Mouse (Mus musculus) splenic B cell, adult 2 months (primary cell): ENCODE data around the gene Akna.

ENCODE experiments used
- DNase-seq: peaks from one replicate; pipeline ENCODE4 v3.0.0-alpha.2; 2011; ENCODE audit warnings: low read depth, low spot score
- H3K27me3 ChIP-seq: 2 replicates; pipeline ENCODE4 v1.6.1; 2012; ENCODE audit warnings: mild to moderate bottlenecking, low read length, moderate library complexity, mixed read lengths; ENCODE audit not compliant: control insufficient read depth, poor library complexity, insufficient read depth, severe bottlenecking
- H3K36me3 ChIP-seq: 2 replicates; pipeline ENCODE4 v1.6.1; 2012; ENCODE audit warnings: mild to moderate bottlenecking, low read length, moderate library complexity, mixed read lengths; ENCODE audit not compliant: control insufficient read depth, poor library complexity, insufficient read depth, severe bottlenecking

Akna gene

GRCm38 (mm10) chr4:63401620-63402019, 1.5 kb downstream of the Akna start:
- no peaks in the 10 kb centered on the region for H3K27me3 ChIP-seq
- H3K36me3 ChIP-seq: peaks cover 8% of the 10 kb centered on the region
- no peak for DNase-seq

GRCm38 (mm10) chr4:63400541-63401306, 2.4 kb downstream of the Akna start:
- Histone ChIP-seq H3K27me3 (no peaks in the 10 kb centered on the region), H3K36me3 (peaks cover 16% of the 10 kb centered on the region)
- DNase-seq: peak; percentile 55

- Histone ChIP-seq H3K27me3 (no peaks in the 10 kb centered on the region), H3K36me3 (peaks cover 20% of the 10 kb centered on the region)
- no peak for DNase-seq
Measured at GRCm38 (mm10) chr4:63399691-63400270, 3.4 kb downstream of the Akna start.

GRCm38 (mm10) chr4:63398854-63399609, 4.1 kb downstream of the Akna start:
- peaks cover 22% of the 10 kb centered on the region for H3K36me3 ChIP-seq
- no peaks in the 10 kb centered on the region for H3K27me3 ChIP-seq
- peak; percentile 82 for DNase-seq

- no peak for DNase-seq
- Histone ChIP-seq H3K27me3 (no peaks in the 10 kb centered on the region), H3K36me3 (peaks cover 26% of the 10 kb centered on the region)
Measured at GRCm38 (mm10) chr4:63397981-63398537, 5.1 kb downstream of the Akna start.

GRCm38 (mm10) chr4:63391322-63391721, 11.8 kb downstream of the Akna start:
- peaks cover 29% of the 10 kb centered on the region for H3K36me3 ChIP-seq

GRCm38 (mm10) chr4:63389887-63390528, 13.1 kb downstream of the Akna start:
- Histone ChIP-seq H3K27me3 (no peaks in the 10 kb centered on the region), H3K36me3 (peaks cover 21% of the 10 kb centered on the region)
- peak; percentile 69 for DNase-seq

More at GRCm38 (mm10) chr4:63391322-63391721, 11.8 kb downstream of the Akna start:
- H3K27me3 ChIP-seq: no peaks in the 10 kb centered on the region
- DNase-seq: no peak

GRCm38 (mm10) chr4:63389121-63389886, 13.8 kb downstream of the Akna start:
- Histone ChIP-seq H3K36me3 (peaks cover 19% of the 10 kb centered on the region), H3K27me3 (no peaks in the 10 kb centered on the region)
- peak; percentile 74 for DNase-seq

- Histone ChIP-seq H3K36me3 (peaks cover 20% of the 10 kb centered on the region), H3K27me3 (no peaks in the 10 kb centered on the region)
- DNase-seq: no peak
Measured at GRCm38 (mm10) chr4:63388029-63388428, 15.1 kb downstream of the Akna start.

GRCm38 (mm10) chr4:63385784-63386183, 17.4 kb downstream of the Akna start:
- Histone ChIP-seq H3K36me3 (peaks cover 23% of the 10 kb centered on the region), H3K27me3 (no peaks in the 10 kb centered on the region)
- DNase-seq: peak; percentile 95

- DNase-seq: no peak
- H3K27me3 ChIP-seq: no peaks in the 10 kb centered on the region
- H3K36me3 ChIP-seq: peaks cover 19% of the 10 kb centered on the region
Measured at GRCm38 (mm10) chr4:63385253-63385652, 17.9 kb downstream of the Akna start.

- Histone ChIP-seq H3K36me3 (peaks cover 18% of the 10 kb centered on the region), H3K27me3 (no peaks in the 10 kb centered on the region)
- DNase-seq: no peak
Measured at GRCm38 (mm10) chr4:63384262-63384661, 18.9 kb downstream of the Akna start.

- no peak for DNase-seq
- H3K36me3 ChIP-seq: peaks cover 23% of the 10 kb centered on the region
- no peaks in the 10 kb centered on the region for H3K27me3 ChIP-seq
Measured at GRCm38 (mm10) chr4:63383474-63383873, 19.7 kb downstream of the Akna start.
